ENCODE assay signal across 8 mouse cellular contexts in genomic region chr12:76837101-76837843, GRCm38 (mm10). TPM values are rescaled to one million over a fixed set of nuclear protein-coding genes. Genes with fewer than 3 reads are reported as not detected.
A peak's percentile ranks its signal among the peaks of the same experiment; 100 is the strongest.
DNase-seq lines count a peak whose midpoint lies in the region; ATAC-seq and TF ChIP-seq lines count a peak whose summit lies in the region.

No protein-coding gene starts in this region.

- H3K9me3 ChIP-seq in E14TG2a.4 (ENCODE audit: low read length), result no peaks in the 10 kb centered on the region
- H3K9me3 ChIP-seq in forebrain, embryonic 12.5 days, result no peaks in the 10 kb centered on the region
- H3K9me3 ChIP-seq in liver, postnatal 0 days (ENCODE audit: low read length), result no peaks in the 10 kb centered on the region
- no peaks in the 10 kb centered on the region for H3K9me3 ChIP-seq in neural tube, embryonic 14.5 days (ENCODE audit: control insufficient read depth, low read length)

- H3K36me3 ChIP-seq in E14TG2a.4 (ENCODE audit: insufficient read depth, low read length), result no peaks in the 10 kb centered on the region
- no peaks in the 10 kb centered on the region for H3K36me3 ChIP-seq in forebrain, embryonic 12.5 days (replicated peaks)
- no peaks in the 10 kb centered on the region for H3K36me3 ChIP-seq in liver, postnatal 0 days (replicated peaks; ENCODE audit: insufficient read depth, low read length)
- H3K36me3 ChIP-seq in neural tube, embryonic 14.5 days (ENCODE audit: control insufficient read depth, insufficient read depth, low read length), result no peaks in the 10 kb centered on the region

- TF ChIP-seq CTCF in E14TG2a.4 (conservative IDR thresholded peaks at IDR 0.05; ENCODE audit: low read length), result peak; percentile 57
- peak; percentile 84 for TF ChIP-seq CTCF in liver, postnatal 0 days (IDR thresholded peaks at IDR 0.05; ENCODE audit: low read depth)

- H3K27me3 ChIP-seq in E14TG2a.4 (ENCODE audit: insufficient read depth, low read length), result no peaks in the 10 kb centered on the region
- H3K27me3 ChIP-seq in forebrain, embryonic 12.5 days, result peaks cover 9% of the 10 kb centered on the region; the same call in 1 of the 2 replicates
- no peaks in the 10 kb centered on the region for H3K27me3 ChIP-seq in liver, postnatal 0 days (ENCODE audit: insufficient read depth, low read length)
- H3K27me3 ChIP-seq in neural tube, embryonic 14.5 days (ENCODE audit: control insufficient read depth, insufficient read depth, low read length), result no peaks in the 10 kb centered on the region

- peak overlapping the region; percentile 57 for H3K4me2 ChIP-seq in forebrain, embryonic 12.5 days
- H3K4me2 ChIP-seq in liver, postnatal 0 days (ENCODE audit: low read depth, low read length), result peak overlapping the region; percentile 79
- H3K4me2 ChIP-seq in neural tube, embryonic 14.5 days (ENCODE audit: low read depth, low read length), result peak overlapping the region; percentile 70

- H3K27ac ChIP-seq in forebrain, embryonic 12.5 days, result no peak overlapping the region
- H3K27ac ChIP-seq in liver, postnatal 0 days (ENCODE audit: low read depth), result peak overlapping the region; percentile 70
- H3K27ac ChIP-seq in neural tube, embryonic 14.5 days (ENCODE audit: low read depth, low read length), result peak overlapping the region; percentile 55

- H3K4me3 ChIP-seq in E14TG2a.4 (replicated peaks; ENCODE audit: low read length), result peak overlapping the region; percentile 88
- H3K4me3 ChIP-seq in forebrain, embryonic 12.5 days (replicated peaks), result peak overlapping the region; percentile 61
- H3K4me3 ChIP-seq in liver, postnatal 0 days (ENCODE audit: low read depth, low read length), result peak overlapping the region; percentile 71
- peak overlapping the region; percentile 40 for H3K4me3 ChIP-seq in neural tube, embryonic 14.5 days (ENCODE audit: low read depth, low read length)

- ATAC-seq in forebrain, embryonic 12.5 days (ENCODE audit: low FRiP score), result peak; percentile 99
- peak; percentile 100 for ATAC-seq in liver, postnatal 0 days
- ATAC-seq in neural tube, embryonic 14.5 days (ENCODE audit: low read depth), result peak; percentile 98

- intact Hi-C loops in heart, postnatal 10 days (cut with DNase I), result loop anchor here (1.0 to 5.0 kb wide), 5 partner anchors 42 to 735 kb away; no protein-coding TSS in a partner anchor

- peaks cover 42% of the 10 kb centered on the region for H3K4me1 ChIP-seq in E14TG2a.4 (replicated peaks; ENCODE audit: low read depth, low read length)
- peaks cover 8% of the 10 kb centered on the region for H3K4me1 ChIP-seq in forebrain, embryonic 12.5 days
- H3K4me1 ChIP-seq in liver, postnatal 0 days (ENCODE audit: insufficient read depth), result no peaks in the 10 kb centered on the region
- H3K4me1 ChIP-seq in neural tube, embryonic 14.5 days (ENCODE audit: control insufficient read depth, insufficient read depth, low read length), result peaks cover 6% of the 10 kb centered on the region

- DNase-seq in c-Kit-positive CD71-positive TER-119-positive erythroid progenitor cells, embryonic 14.5 days (ENCODE audit: low spot score), result peak; percentile 97
- peak; percentile 98 to 99 for DNase-seq in heart, postnatal 10 days
- DNase-seq in large intestine, adult 2 months (ENCODE audit: low read depth, low spot score), result peak; percentile 89
- DNase-seq in liver, postnatal 0 days, result peak; percentile 96
- DNase-seq in testis, postnatal 10 days (ENCODE audit: low spot score), result peak; percentile 97

- peak; percentile 70; the same call in 1 of the 2 replicates for TF ChIP-seq EP300 in liver, postnatal 0 days (IDR thresholded peaks at IDR 0.05; ENCODE audit: low read depth)

- H3K9ac ChIP-seq in forebrain, embryonic 12.5 days, result peak overlapping the region; percentile 67
- H3K9ac ChIP-seq in liver, postnatal 0 days (replicated peaks), result peak overlapping the region; percentile 78
- peak overlapping the region; percentile 41 for H3K9ac ChIP-seq in neural tube, embryonic 14.5 days (replicated peaks; ENCODE audit: low read depth, low read length)

- under 1% methylated on average over 43 of the region's 43 CpGs for WGBS in forebrain, embryonic 12.5 days
- under 1% methylated on average over 43 of the region's 43 CpGs for WGBS in large intestine, adult 2 months
- WGBS in liver, postnatal 0 days (ENCODE audit: insufficient replicate concordance), result under 1% methylated on average over 43 of the region's 43 CpGs
- WGBS in neural tube, embryonic 14.5 days, result under 1% methylated on average over 43 of the region's 43 CpGs

RNA-seq across cellular contexts. Expression of gene Rab15, which starts 14.6 kb away (rescaled TPM):
- 11.8 and 13.8 TPM in 2 replicates for polyA plus RNA-seq in forebrain, embryonic 12.5 days (2016; fragmentation: Nextera tagmentation; extraction: Ambion mirVana)
- 1 to 10 TPM; 1.2 to 1.3 TPM for total RNA-seq in heart, postnatal 10 days (2021)
- 20.5 and 21.9 TPM in 2 replicates for polyA plus RNA-seq in large intestine, adult 2 months (2012; rRNA removed)
- polyA plus RNA-seq in liver, postnatal 0 days (2015; fragmentation: Nextera tagmentation; extraction: Ambion mirVana), result 0.08 and 0.19 TPM in 2 replicates
- polyA plus RNA-seq in neural tube, embryonic 14.5 days (2014; fragmentation: Nextera tagmentation; extraction: Ambion mirVana), result 22.3 and 29.9 TPM in 2 replicates

RNA-seq across cellular contexts. Expression of gene Gpx2, which starts 41.9 kb away (rescaled TPM):
- 0.33 and 1.2 TPM in 2 replicates for polyA plus RNA-seq in forebrain, embryonic 12.5 days (2016; fragmentation: Nextera tagmentation; extraction: Ambion mirVana)
- not detected for total RNA-seq in heart, postnatal 10 days (2021)
- 2,257 and 3,512 TPM in 2 replicates for polyA plus RNA-seq in large intestine, adult 2 months (2012; rRNA removed)
- 0.16 and 0.21 TPM in 2 replicates for polyA plus RNA-seq in liver, postnatal 0 days (2015; fragmentation: Nextera tagmentation; extraction: Ambion mirVana)
- polyA plus RNA-seq in neural tube, embryonic 14.5 days (2014; fragmentation: Nextera tagmentation; extraction: Ambion mirVana), result not detected in 2 replicates

Comparison
In these comparisons a context has a peak if more than half of its experiments do, and no peak if none do; other contexts are left out.
1. RNA of gene Rab15, which starts 14.6 kb away (polyA plus RNA-seq): 22.3 to 29.9 TPM in neural tube, embryonic 14.5 days, 20.5 to 21.9 TPM in large intestine, adult 2 months and 11.8 to 13.8 TPM in forebrain, embryonic 12.5 days; 0.08 to 0.19 TPM in liver, postnatal 0 days; every median in the first group is over 10 times any median in the second.
2. RNA of gene Gpx2, which starts 41.9 kb away (polyA plus RNA-seq): 2,257 to 3,512 TPM in large intestine, adult 2 months; 0.33 to 1.2 TPM in forebrain, embryonic 12.5 days, 0.16 to 0.21 TPM in liver, postnatal 0 days and not detected in neural tube, embryonic 14.5 days; every median in the first group is over 1,000 times any median in the second.
3. Peak in every context shown above with its lines, with median percentiles within 50 percentile points of each other: H3K4me3 ChIP-seq, DNase-seq, ATAC-seq, H3K4me2 ChIP-seq and H3K9ac ChIP-seq.